Mouse (Mus musculus) neural tube, embryonic 11.5 days (tissue): Measurements from ENCODE around the gene Mllt10. TPM values are rescaled to one million over a fixed set of nuclear protein-coding genes. Genes with fewer than 3 reads are reported as not detected.

Experiments
- ATAC-seq: fragments of 200-750 bp; cut with Nextera tagmentation; 2 replicates; pipeline ENCODE4 v1.8.0; 2017; ENCODE audit warnings: moderate number of reproducible peaks, mild to moderate bottlenecking, moderate TSS enrichment, moderate library complexity; ENCODE audit not compliant: insufficient read depth, low FRiP score, low TSS enrichment
- DNase-seq: peaks from one replicate; pipeline ENCODE4 v3.0.0-alpha.2; 2015; ENCODE audit warnings: low spot score
- H3K27ac ChIP-seq: fragments of 300-500 bp; sonication (generic); 2 replicates; pipeline ENCODE4 v1.5.1; 2014; ENCODE audit warnings: low read depth, mild to moderate bottlenecking, low read length
- H3K27me3 ChIP-seq: fragments of 300-500 bp; sonication (generic); 2 replicates; pipeline ENCODE4 v1.6.1; 2014; ENCODE audit warnings: mild to moderate bottlenecking, low read length, mixed read lengths; ENCODE audit not compliant: control insufficient read depth, insufficient read depth
- H3K36me3 ChIP-seq: fragments of 300-500 bp; sonication (generic); 2 replicates; pipeline ENCODE4 v1.6.1; 2014; ENCODE audit warnings: mild to moderate bottlenecking, low read length, moderate library complexity, mixed read lengths; ENCODE audit not compliant: control insufficient read depth, insufficient read depth
- H3K4me1 ChIP-seq: fragments of 300-500 bp; sonication (generic); 2 replicates; pipeline ENCODE4 v1.6.1; 2014; ENCODE audit warnings: low read length, mixed read lengths; ENCODE audit not compliant: control insufficient read depth, insufficient read depth
- H3K4me2 ChIP-seq: fragments of 300-500 bp; sonication (generic); 2 replicates; pipeline ENCODE4 v1.6.1; 2014; ENCODE audit warnings: low read depth, mild to moderate bottlenecking, moderate library complexity
- H3K4me3 ChIP-seq: fragments of 300-500 bp; sonication (generic); 2 replicates; pipeline ENCODE4 v1.5.1; 2014; ENCODE audit warnings: low read depth, low read length
- H3K9ac ChIP-seq: fragments of 300-500 bp; sonication (generic); 2 replicates; pipeline ENCODE4 v1.6.1; 2014; ENCODE audit warnings: mild to moderate bottlenecking, low read length
- H3K9me3 ChIP-seq: fragments of 300-500 bp; sonication (generic); 2 replicates; pipeline ENCODE4 v1.6.1; 2016; ENCODE audit warnings: low read length; ENCODE audit not compliant: control insufficient read depth
- WGBS: fragments of 180-500 bp; shearing (Covaris S2); extraction: QIAGEN DNeasy Blood & Tissue Kit; methylation state at CpG from one replicate; pipeline ENCODE4 v1.1.7; 2014; 5-methylcytosine and 5-hydroxymethylcytosine counted together
- polyA plus RNA-seq: library from polyadenylated mRNA; unstranded; fragments of >200 nt; fragmentation: Nextera tagmentation; extraction: Ambion mirVana; gene quantifications from 2 replicates; pipeline ENCODE4 v1.2.1, GENCODE M21; 2014

The Mllt10 gene
- polyA plus RNA-seq, 1 experiment from 2014 or later, result 39.4 TPM

DNA sequence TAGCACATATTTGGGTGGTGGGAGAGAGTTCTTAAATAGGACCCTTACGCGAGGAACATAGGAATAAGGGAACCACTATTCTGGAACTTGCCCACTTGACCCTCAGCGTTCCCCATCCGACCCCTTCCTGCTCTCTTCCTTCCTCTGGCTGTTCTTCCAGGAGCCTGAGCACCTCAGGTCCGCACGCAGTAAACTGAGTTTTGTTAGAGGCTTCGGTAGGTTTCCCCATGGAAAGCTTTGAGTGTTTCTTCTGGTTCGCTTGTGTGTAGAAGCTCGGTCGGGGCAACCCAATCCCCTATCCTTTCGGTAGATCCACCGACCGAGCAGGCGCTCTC is 29.3 kb upstream of the Mllt10 start:
- H3K9ac ChIP-seq, result peak overlapping the region; percentile 68
- H3K27ac ChIP-seq, result 0 out of 2 replicates have a peak overlapping the region, but pooled peaks have one; percentile 31
- ATAC-seq (no peak), DNase-seq (no peak)
- WGBS, result 3% methylated on average over 14 of the region's 14 CpGs
- H3K27me3 ChIP-seq, result no peaks in the 10 kb centered on the region
- peak overlapping the region; percentile 48 for H3K4me3 ChIP-seq
- peaks cover 6% of the 10 kb centered on the region; the same call in 1 of the 2 replicates for H3K4me1 ChIP-seq
- H3K4me2 ChIP-seq, result peak overlapping the region; percentile 97
- no peaks in the 10 kb centered on the region for H3K36me3 ChIP-seq
- no peaks in the 10 kb centered on the region for H3K9me3 ChIP-seq

DNA sequence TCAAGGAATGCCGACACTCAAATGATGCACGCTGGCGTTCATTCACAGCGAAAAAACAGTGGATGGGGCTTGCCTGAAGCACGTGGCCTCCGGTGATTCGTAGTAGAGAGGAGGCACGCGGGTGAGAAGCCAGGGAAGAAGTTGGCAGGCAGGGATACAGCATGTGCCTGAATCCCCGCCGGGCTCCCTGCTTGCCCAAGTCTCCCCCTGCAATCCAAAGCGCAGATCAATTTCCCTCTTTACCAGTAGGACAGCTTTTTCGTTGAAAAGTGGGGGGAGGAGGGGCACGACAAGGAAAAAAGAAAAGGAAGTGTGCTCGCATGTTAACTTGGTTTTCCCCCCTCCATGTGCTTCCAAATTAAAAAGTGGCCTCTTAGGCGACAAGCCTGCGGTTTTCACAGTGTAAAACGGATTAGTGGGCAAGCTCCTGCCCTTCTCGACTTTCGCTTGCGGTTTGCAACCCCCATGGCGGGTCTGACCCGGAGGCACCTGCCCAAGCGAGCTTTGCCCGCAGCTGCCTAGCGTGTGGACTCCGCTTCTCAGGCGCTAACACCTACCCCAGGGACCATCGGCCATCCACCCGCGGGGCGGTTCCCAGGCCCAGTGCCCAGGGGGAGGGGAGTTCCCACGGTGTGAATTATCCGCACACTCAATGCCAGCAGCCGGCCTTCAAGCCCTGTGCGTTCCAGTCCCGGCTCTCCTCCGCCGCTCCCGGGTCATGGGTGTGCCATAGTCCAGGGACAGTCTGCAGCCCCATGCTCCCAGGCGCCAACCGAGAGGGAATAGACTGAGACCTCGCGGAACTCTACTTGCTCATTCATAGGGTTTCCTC is 28.7 kb upstream of the Mllt10 start:
- H3K4me2 ChIP-seq, result peak overlapping the region; percentile 97
- peaks cover 7% of the 10 kb centered on the region; the same call in 1 of the 2 replicates for H3K4me1 ChIP-seq
- DNase-seq, result peak; percentile 76
- H3K36me3 ChIP-seq, result no peaks in the 10 kb centered on the region
- H3K9ac ChIP-seq, result peak overlapping the region; percentile 68
- under 1% methylated on average over 44 of the region's 44 CpGs for WGBS
- ATAC-seq, result peak; percentile 21
- no peaks in the 10 kb centered on the region for H3K9me3 ChIP-seq
- peak overlapping the region; percentile 31; the same call in 1 of the 2 replicates for H3K27ac ChIP-seq
- no peaks in the 10 kb centered on the region for H3K27me3 ChIP-seq
- H3K4me3 ChIP-seq, result peak overlapping the region; percentile 48

DNA sequence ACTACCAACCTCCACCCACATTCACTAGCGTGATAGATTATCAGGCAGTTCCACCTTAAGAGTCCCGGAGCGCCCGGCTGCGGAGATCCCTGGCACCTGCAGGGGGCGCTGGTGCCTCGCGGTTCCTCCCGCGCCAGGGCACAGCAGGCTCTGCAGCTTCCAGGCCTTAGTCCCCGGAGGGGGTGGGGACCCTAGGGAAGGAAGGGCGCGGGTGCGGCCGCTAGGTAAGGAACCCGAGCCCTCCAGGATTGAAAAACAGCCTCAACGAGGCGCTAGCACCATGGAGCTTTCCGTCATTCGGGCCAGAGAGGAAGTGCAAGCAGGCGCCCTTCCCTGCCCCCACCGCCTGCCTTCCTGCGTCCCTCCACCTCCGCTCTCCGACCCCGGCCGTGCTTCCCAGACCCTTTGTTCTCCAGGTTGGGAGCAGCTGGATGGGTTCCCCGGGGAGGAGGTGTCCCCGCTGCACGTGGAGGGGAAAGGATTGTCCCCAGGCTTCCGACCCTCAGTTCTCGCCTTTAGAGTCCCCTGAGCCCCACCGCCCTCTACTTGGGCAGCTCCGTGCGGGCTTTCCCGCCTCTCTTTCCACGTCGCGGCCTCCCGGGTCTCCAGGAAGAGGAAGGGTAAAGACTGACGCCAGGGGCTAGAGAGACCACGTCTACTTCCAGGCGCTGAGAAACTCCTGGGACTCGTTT is 27.4 kb upstream of the Mllt10 start:
- Histone ChIP-seq H3K4me3 (peak overlapping the region; percentile 48), H3K9ac (peak overlapping the region; percentile 94), H3K36me3 (no peaks in the 10 kb centered on the region), H3K4me1 (peaks cover 14% of the 10 kb centered on the region), H3K9me3 (no peaks in the 10 kb centered on the region), H3K27me3 (no peaks in the 10 kb centered on the region), H3K27ac (peak overlapping the region; percentile 99), H3K4me2 (peak overlapping the region; percentile 97)
- peak; percentile 99 for DNase-seq
- under 1% methylated on average over 44 of the region's 44 CpGs for WGBS
- peak; percentile 84 for ATAC-seq

DNA sequence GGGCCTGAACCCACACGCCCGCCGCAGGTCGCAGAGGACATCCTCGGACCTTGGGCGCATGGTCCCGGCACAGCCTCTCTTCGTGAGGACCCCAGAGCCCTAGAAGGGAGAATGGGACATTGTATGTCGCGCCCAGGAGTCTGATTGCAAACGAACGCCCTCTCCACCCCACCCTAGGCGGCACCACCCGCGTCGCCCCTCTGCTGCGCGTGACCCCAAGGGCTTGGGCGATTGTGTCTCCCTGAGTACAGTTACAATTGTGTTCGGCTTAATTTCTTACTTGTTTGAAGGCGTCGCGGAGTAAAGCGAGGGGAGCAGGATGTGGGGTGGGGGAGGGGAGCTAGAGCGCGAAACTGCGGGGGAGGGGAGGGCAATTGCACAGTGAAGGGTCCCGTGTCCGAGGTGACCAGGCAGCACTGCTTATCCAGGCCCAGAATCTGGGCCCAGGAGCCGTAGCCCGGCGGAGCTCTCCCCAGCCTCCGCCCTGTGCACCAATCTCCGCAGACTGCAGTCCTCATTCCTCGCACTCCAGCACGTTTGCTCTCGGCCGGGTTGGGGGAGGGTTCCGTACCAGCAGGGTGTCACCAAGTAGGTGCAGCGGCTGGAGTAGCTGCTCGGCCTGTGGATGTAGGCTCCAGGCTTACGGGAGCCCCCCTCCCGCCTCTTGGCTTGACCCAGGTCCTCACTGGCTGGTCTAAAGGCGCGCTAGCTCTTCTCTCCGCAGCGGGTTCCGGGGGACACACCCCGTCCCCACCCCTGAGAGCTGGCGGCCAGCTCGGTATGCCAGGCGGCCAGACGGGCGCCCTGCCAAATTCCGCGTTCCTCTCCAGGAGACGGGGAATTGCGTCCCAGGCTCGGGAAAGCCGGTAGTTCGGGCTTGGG is 26.7 kb upstream of the Mllt10 start:
- no peaks in the 10 kb centered on the region for H3K27me3 ChIP-seq
- peak overlapping the region; percentile 97 for H3K4me2 ChIP-seq
- peak overlapping the region; percentile 48 for H3K4me3 ChIP-seq
- H3K27ac ChIP-seq, result peak overlapping the region; percentile 99
- peak; percentile 57 for ATAC-seq
- H3K9ac ChIP-seq, result peak overlapping the region; percentile 94
- peak; percentile 86 for DNase-seq
- no peaks in the 10 kb centered on the region for H3K9me3 ChIP-seq
- WGBS, result under 1% methylated on average over 61 of the region's 61 CpGs
- H3K36me3 ChIP-seq, result no peaks in the 10 kb centered on the region
- peaks cover 22% of the 10 kb centered on the region for H3K4me1 ChIP-seq

DNA sequence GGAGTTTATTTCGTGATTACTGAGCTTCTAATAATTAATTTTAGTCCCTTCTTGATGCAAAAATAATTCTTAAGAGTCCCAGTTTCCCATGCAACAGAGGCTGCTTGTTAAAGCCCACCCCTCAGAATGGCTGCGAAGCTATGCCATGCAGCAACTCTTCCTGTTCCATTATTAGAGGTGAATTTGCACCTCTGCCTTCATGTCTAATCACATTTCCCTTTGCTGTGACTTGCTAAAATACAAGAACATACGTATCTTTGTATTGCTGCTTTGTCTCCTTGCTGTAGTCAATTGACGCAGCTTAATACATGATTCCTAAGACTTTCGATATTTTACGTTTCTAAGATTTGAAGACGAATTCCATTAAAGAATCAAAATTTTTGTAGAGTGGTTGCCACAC is 25.4 kb upstream of the Mllt10 start:
- Histone ChIP-seq H3K9ac (no peak overlapping the region), H3K27ac (no peak overlapping the region), H3K4me1 (peaks cover 32% of the 10 kb centered on the region), H3K27me3 (no peaks in the 10 kb centered on the region), H3K36me3 (no peaks in the 10 kb centered on the region), H3K4me3 (no peak overlapping the region), H3K9me3 (no peaks in the 10 kb centered on the region), H3K4me2 (0 out of 2 replicates have a peak overlapping the region, but pooled peaks have one; percentile 1)
- DNase-seq (no peak), ATAC-seq (no peak)
- WGBS, result 69% methylated on average over 7 of the region's 7 CpGs

DNA sequence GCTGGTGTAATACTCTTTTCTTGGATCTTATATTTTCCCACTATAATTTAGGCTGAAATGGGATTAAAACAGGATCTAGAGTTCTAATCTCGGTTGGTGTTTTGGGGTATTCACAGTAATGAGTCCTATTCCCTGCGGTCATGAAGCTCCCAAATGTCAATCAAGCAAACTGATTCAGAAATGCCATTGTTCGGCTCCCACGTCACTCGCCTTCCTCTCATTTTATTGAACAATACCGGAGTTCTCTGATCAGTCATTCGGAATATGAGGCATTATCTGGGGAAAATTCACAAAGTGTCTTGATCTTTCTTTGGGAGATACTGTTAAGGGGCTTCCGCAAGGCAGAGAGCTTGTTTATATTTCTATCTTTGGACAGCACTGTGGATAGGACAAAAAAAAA is 24.5 kb upstream of the Mllt10 start:
- DNase-seq (peak; percentile 63), ATAC-seq (no peak)
- Histone ChIP-seq H3K36me3 (no peaks in the 10 kb centered on the region), H3K9ac (no peak overlapping the region), H3K9me3 (no peaks in the 10 kb centered on the region), H3K4me3 (no peak overlapping the region), H3K4me1 (peaks cover 32% of the 10 kb centered on the region), H3K4me2 (peak overlapping the region; percentile 97), H3K27me3 (no peaks in the 10 kb centered on the region), H3K27ac (no peak overlapping the region)
- 16% methylated on average over 8 of the region's 8 CpGs for WGBS

DNA sequence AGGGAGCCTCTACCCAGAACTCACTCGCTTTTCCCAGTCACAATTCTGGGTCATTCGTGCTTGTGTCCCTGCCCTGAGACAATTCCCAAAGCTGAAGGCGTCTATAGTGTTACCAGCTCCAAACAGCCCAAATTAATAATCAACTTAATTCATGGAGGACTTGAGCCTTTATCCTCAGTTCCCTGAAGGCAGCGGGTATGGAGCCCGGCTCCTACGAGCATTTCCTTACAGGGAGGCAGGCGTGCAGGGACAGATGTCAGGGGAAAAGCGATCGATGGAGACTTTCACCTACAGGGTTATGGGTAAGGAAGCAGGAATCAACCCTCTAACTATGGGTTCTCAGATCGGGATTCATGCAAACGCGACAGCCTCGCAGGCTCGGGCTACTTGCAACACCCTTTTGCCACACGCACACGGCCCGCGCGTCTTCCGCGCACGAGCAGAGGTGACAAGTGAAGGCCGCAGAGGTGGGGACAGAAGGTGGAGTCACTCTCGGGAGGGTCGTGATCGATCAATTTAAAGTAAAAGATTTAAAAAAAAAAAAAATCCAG is 23.7 kb upstream of the Mllt10 start:
- WGBS, result 2% methylated on average over 26 of the region's 26 CpGs

More for the DNA sequence above, 23.7 kb upstream of the Mllt10 start:
- H3K9ac ChIP-seq, result peak overlapping the region; percentile 91
- peak overlapping the region; percentile 38 for H3K4me3 ChIP-seq
- H3K4me2 ChIP-seq, result peak overlapping the region; percentile 97
- ATAC-seq (no peak), DNase-seq (peak; percentile 68)
- no peaks in the 10 kb centered on the region for H3K27me3 ChIP-seq
- H3K36me3 ChIP-seq, result no peaks in the 10 kb centered on the region
- peak overlapping the region; percentile 74; the same call in 1 of the 2 replicates for H3K27ac ChIP-seq
- H3K9me3 ChIP-seq, result no peaks in the 10 kb centered on the region
- H3K4me1 ChIP-seq, result peaks cover 32% of the 10 kb centered on the region
